Mouse (Mus musculus) inflammation-experienced regulatory T-cells, adult 6 months (primary cell): ENCODE measurements around the gene Ndfip2. TPM values are rescaled to one million over a fixed set of nuclear protein-coding genes. Genes with fewer than 3 reads are reported as not detected.

Experiments used
- ATAC-seq: one replicate; pipeline ENCODE4 v1.8.0; 2017
- polyA plus RNA-seq, 3 experiments: library from polyadenylated mRNA; unstranded; fragments of 100-300 nt; shearing (Covaris generic); gene quantifications; one replicate each; pipeline ENCODE4 v1.2.1; 2017

The Ndfip2 gene
- polyA plus RNA-seq, 3 experiments from 2014 or later, result 40.2 to 58.3 (median 41.3) TPM

DNA sequence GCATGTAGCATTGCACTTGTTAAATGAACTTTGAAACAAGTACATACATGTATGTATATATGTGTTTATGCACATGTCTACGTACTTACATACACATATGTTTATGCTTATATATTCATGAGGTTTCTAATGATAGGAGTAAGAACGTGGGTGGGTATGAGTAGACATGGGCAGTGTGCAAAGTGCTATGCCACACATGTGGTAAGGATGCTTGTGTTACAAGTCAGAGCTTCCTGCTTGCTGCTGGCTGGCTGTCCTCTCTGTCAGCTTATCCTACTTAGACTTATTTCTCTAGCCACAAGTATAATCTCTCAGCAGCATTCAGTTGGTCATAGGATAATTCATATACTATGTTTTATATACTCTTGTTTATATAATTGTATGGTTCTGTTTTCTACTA is 29.6 kb downstream of the Ndfip2 start:
- peak; percentile 75 for ATAC-seq

- no peak for ATAC-seq
These were observed 30.2 kb downstream of the Ndfip2 start for GRCm38 (mm10) chr14:105288529-105288928.

- no peak for ATAC-seq
These were observed 33.8 kb downstream of the Ndfip2 start for GRCm38 (mm10) chr14:105292139-105292538.

GRCm38 (mm10) chr14:105293777-105294176 is 35.4 kb downstream of the Ndfip2 start:
- ATAC-seq, result no peak

DNA sequence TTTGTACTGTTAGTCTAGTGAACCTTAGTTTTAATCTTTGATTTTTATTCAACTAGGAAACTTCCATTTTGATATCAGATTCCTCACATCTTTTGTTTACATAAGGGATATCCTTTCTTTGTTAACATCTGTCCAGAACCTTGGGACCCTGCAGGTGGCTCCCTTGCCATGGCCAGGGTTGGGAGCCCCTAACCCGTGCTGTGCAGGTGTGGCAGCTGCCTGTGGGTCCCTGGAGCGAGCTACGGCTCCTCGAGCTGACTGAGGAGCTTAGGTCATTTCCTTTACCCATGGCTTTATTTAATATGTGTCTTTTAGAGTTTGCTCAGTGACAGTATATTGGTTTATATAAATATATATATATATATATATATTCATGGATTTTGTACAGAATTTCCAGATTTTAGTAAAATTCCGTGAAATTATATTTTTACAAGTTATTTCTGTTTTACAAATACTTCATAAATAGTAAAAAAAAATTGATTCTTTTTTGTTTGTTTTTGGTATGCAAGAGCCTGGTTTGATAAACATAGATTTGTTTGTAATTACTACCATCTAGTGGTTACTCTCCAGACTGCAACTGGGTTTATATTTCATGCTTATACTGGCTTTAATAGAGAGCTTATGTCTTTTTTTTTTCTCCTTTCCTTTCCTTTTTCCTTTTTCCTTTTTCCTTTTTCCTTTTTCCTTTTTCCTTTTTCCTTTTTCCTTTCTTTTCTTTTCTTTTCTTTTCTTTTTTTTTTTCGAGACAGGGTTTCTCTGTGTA is 37.6 kb downstream of the Ndfip2 start:
- peak; percentile 91 for ATAC-seq

- no peak for ATAC-seq
These were observed 41.4 kb downstream of the Ndfip2 start for GRCm38 (mm10) chr14:105299744-105300255.

GRCm38 (mm10) chr14:105300551-105300950 is 42.2 kb downstream of the Ndfip2 start:
- ATAC-seq, result no peak

GRCm38 (mm10) chr14:105302708-105303107 is 44.3 kb downstream of the Ndfip2 start:
- ATAC-seq, result no peak

DNA sequence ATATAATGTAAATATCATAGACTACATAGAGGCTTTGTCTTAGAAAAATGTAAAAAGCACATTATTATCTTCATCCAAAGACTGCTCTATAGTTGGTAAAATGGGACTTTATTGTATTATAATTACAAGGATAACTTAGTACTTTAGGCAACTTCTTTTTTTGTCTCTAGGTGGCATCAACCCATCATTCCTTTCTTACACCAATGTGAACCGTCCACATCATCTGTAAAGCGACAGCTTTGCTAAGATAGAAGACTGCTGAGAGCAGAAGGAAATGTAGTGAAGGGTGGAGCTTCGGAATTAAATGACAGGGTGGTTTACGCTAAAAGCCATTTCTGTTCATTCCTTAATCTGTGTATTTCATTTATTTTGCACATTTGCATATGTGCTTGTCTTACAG is 49.3 kb downstream of the Ndfip2 start:
- no peak for ATAC-seq

DNA sequence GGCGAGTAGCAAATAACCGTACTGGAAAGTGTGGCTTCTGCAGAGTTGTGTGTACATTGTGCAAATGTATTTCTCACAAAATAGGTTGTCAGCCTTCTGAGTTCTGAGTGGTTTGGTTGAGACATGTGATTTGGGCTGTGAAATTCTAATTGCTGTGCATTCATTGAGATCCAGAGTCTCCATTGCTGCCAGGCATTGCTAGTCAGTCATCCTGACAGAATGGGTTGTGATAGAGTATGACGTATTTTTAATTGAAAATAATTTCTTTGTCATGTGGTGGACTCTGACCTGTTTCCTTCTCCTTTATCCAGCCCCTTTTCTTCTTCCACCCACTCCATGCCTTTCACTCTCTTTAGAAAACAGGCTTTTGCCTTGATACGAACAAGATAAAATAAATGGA is 54.0 kb downstream of the Ndfip2 start:
- no peak for ATAC-seq

- no peak for ATAC-seq
These were observed 54.6 kb downstream of the Ndfip2 start for GRCm38 (mm10) chr14:105312944-105313343.

- ATAC-seq, result no peak
These were observed 55.5 kb downstream of the Ndfip2 start for GRCm38 (mm10) chr14:105313877-105314276.

- ATAC-seq, result no peak
These were observed 63.3 kb downstream of the Ndfip2 start for GRCm38 (mm10) chr14:105321712-105322111.

DNA sequence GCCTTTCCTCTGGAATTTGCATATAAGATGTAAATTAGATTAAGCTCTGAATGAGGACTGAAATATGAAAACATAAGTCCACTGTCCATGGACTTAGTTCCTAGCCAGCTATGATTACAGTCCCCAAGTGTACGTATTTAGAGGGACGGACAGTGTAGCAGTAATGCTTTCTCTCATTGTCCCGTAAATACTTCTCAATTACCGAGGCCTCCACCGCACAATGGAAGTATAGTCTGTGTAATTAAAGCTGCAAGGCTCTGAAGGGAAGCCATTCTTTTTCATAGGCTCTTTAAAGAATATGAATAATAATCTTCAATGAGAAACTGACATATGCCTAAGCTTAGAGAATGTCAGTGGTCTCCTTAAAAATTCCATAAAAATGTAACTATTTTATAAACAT is 64.5 kb downstream of the Ndfip2 start:
- no peak for ATAC-seq

DNA sequence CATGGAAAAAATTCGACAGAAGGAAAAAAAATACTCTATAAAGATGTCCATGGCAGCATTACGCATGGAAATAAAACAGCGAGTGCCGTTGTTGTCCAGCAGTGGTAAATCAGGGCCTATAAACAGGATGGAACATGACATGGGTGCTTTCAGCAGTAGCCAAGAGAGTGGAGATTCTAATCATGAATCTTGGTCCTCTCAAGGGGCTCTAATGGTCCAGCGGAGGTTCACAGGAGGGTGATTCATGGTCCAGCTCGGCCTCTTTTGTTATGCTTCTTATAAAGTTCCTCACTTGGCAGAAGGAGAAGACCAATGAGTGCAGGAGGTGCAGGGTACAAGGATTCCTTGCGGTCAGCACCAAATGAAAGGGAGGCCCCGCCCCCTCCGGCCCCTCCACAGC is 65.1 kb downstream of the Ndfip2 start:
- no peak for ATAC-seq

DNA sequence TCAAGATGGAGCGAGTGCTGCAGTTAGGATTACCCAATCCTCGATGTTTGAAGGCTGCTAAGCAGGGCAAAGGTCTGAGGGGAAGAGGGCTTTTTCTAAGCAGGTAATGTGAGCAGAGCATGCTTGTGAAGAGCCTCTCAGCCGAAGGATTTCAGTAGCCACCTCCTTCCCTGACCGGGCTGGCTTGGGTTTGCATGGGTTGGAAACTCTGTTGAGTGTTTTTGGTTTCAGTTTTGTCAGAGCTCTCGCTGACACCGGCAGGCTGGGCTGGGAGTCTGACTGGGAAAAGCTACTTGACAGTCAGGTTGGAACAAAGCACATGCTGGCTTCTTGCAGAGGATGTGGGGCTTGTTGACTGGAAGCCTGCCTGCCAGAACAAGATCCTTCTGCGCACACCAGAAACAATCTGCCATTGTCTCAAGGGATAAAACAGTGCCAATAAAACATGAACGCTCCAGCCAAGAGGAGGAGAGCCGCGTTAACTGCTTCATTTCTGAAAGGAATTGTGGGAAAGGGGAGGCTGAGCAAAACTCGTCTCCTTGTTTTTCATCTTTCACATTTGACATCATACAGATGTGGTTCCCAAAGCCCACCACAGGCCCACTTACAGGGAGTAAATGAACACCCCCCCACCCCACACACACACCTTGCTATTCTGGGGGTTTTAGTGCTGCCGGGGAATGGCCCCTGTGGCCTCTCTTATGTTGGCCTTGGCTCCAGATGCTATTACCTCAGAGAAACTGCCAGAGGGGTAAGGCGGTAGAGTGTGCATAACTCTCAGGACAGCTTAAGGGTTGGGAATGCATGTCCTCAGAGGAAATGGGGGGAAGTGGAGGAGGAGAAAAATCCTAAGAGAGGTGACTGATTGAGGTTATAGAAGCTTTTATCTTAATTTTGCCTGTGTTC is 70.3 kb downstream of the Ndfip2 start:
- peak; percentile 61 for ATAC-seq

DNA sequence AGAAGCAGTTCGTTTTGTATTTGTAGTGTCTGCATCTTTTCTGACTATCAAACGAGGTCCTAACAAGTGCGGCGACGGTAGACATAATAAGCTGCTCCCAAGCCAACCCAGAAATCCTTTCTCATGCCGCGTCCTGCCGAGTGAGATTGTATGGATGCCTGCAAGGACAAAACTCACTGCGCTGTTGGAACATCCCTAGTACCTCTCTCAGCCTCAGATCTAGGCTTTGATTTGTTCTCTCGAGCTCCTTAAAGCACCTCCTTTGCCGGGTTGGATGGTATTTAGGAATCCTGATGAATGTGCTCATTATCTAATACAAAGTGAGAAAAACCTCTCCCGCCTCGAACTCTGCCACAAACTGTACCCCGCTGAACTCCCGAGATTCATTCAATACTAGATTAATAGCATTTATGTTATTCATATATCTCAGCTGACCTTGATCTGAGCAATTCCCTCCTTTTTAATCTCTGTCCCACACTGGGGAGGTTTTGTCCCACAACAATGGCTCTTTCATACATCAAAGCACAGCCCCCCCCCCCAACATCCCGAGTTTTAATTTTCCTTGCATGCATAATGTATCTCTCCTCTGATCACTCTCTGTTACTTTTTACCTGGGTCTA is 75.2 kb downstream of the Ndfip2 start:
- no peak for ATAC-seq

DNA sequence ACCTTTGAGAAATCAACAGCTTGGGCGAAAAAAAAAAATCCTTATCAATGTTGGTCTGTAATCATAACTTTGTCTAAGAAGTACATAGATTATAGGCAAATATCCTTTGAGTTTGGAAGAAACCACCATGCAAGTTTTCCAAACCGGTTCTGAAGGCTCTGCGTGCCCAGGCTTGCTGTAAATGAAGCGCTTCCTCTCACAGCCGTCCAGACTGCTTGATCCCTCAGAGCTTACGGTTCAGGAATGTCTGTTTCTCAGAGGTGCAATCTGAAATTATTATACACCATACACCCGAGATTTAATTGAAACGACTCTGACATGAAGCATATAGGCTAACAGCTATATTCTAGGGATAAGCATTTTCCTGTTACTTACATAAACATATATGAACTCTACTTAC is 83.4 kb downstream of the Ndfip2 start:
- ATAC-seq, result no peak

- ATAC-seq, result no peak
These were observed 95.7 kb downstream of the Ndfip2 start for GRCm38 (mm10) chr14:105354121-105354520.
